Mouse (Mus musculus): ENCODE data around the gene Rftn2. TPM values are rescaled to one million over a fixed set of nuclear protein-coding genes. Genes with fewer than 3 reads are reported as not detected.

The Rftn2 gene
- polyA plus RNA-seq, 1 experiment = 0.85 TPM

GRCm38 (mm10) chr1:55161895-55162294, 64.7 kb downstream of the Rftn2 start:
- 90% methylated on average over 7 of the region's 7 CpGs for WGBS

GRCm38 (mm10) chr1:55160831-55161638, 65.5 kb downstream of the Rftn2 start:
- TF ChIP-seq CTCF (IDR thresholded peaks at IDR 0.05; ENCODE audit: extremely low read depth, insufficient read length, insufficient replicate concordance, low read depth, low read length) (no peak), POLR2A (IDR thresholded peaks at IDR 0.05; ENCODE audit: low read depth, low read length) (no peak)
- peaks cover 16% of the 10 kb centered on the region for H3K36me3 ChIP-seq (ENCODE audit: control insufficient read depth, insufficient read depth, low read length)
- H3K27ac ChIP-seq (ENCODE audit: insufficient read depth, low read depth, low read length) = no peak overlapping the region
- no peaks in the 10 kb centered on the region for H3K27me3 ChIP-seq (ENCODE audit: control insufficient read depth, insufficient read depth, low read length)
- no peaks in the 10 kb centered on the region for H3K4me1 ChIP-seq (ENCODE audit: control insufficient read depth, insufficient read depth, insufficient read length, low read length)
- no peak overlapping the region for H3K4me3 ChIP-seq (ENCODE audit: low read depth, low read length)
- 93% methylated on average over 17 of the region's 17 CpGs for WGBS

More at GRCm38 (mm10) chr1:55161895-55162294, 64.7 kb downstream of the Rftn2 start:
- peaks cover 8% of the 10 kb centered on the region for H3K36me3 ChIP-seq (ENCODE audit: control insufficient read depth, insufficient read depth, low read length)
- H3K4me1 ChIP-seq (ENCODE audit: control insufficient read depth, insufficient read depth, insufficient read length, low read length) = no peaks in the 10 kb centered on the region
- no peaks in the 10 kb centered on the region for H3K27me3 ChIP-seq (ENCODE audit: control insufficient read depth, insufficient read depth, low read length)
- H3K27ac ChIP-seq (ENCODE audit: insufficient read depth, low read depth, low read length) = no peak overlapping the region
- no peak overlapping the region for H3K4me3 ChIP-seq (ENCODE audit: low read depth, low read length)
- TF ChIP-seq POLR2A (IDR thresholded peaks at IDR 0.05; ENCODE audit: low read depth, low read length) (no peak), CTCF (IDR thresholded peaks at IDR 0.05; ENCODE audit: extremely low read depth, insufficient read length, insufficient replicate concordance, low read depth, low read length) (peak; percentile 36; the same call in 1 of the 2 replicates)

GRCm38 (mm10) chr1:55160218-55160617, 66.4 kb downstream of the Rftn2 start:
- Histone ChIP-seq H3K4me1 (ENCODE audit: control insufficient read depth, insufficient read depth, insufficient read length, low read length) (no peaks in the 10 kb centered on the region), H3K36me3 (ENCODE audit: control insufficient read depth, insufficient read depth, low read length) (peaks cover 17% of the 10 kb centered on the region), H3K27me3 (ENCODE audit: control insufficient read depth, insufficient read depth, low read length) (no peaks in the 10 kb centered on the region), H3K4me3 (ENCODE audit: low read depth, low read length) (no peak overlapping the region), H3K27ac (ENCODE audit: insufficient read depth, low read depth, low read length) (no peak overlapping the region)
- WGBS = 96% methylated on average over 3 of the region's 3 CpGs
- TF ChIP-seq POLR2A (IDR thresholded peaks at IDR 0.05; ENCODE audit: low read depth, low read length) (no peak), CTCF (IDR thresholded peaks at IDR 0.05; ENCODE audit: extremely low read depth, insufficient read length, insufficient replicate concordance, low read depth, low read length) (no peak)

GRCm38 (mm10) chr1:55158821-55159220, 67.8 kb downstream of the Rftn2 start:
- peaks cover 17% of the 10 kb centered on the region for H3K36me3 ChIP-seq (ENCODE audit: control insufficient read depth, insufficient read depth, low read length)
- 94% methylated on average over 8 of the region's 8 CpGs for WGBS

GRCm38 (mm10) chr1:55158211-55158610, 68.4 kb downstream of the Rftn2 start:
- H3K27me3 ChIP-seq (ENCODE audit: control insufficient read depth, insufficient read depth, low read length) = no peaks in the 10 kb centered on the region

More at GRCm38 (mm10) chr1:55158821-55159220, 67.8 kb downstream of the Rftn2 start:
- H3K4me1 ChIP-seq (ENCODE audit: control insufficient read depth, insufficient read depth, insufficient read length, low read length) = no peaks in the 10 kb centered on the region
- H3K27ac ChIP-seq (ENCODE audit: insufficient read depth, low read depth, low read length) = no peak overlapping the region
- no peak overlapping the region for H3K4me3 ChIP-seq (ENCODE audit: low read depth, low read length)
- H3K27me3 ChIP-seq (ENCODE audit: control insufficient read depth, insufficient read depth, low read length) = no peaks in the 10 kb centered on the region
- TF ChIP-seq CTCF (IDR thresholded peaks at IDR 0.05; ENCODE audit: extremely low read depth, insufficient read length, insufficient replicate concordance, low read depth, low read length) (no peak), POLR2A (IDR thresholded peaks at IDR 0.05; ENCODE audit: low read depth, low read length) (no peak)

GRCm38 (mm10) chr1:55157329-55157728, 69.3 kb downstream of the Rftn2 start:
- Histone ChIP-seq H3K27ac (ENCODE audit: insufficient read depth, low read depth, low read length) (no peak overlapping the region), H3K4me3 (ENCODE audit: low read depth, low read length) (no peak overlapping the region), H3K4me1 (ENCODE audit: control insufficient read depth, insufficient read depth, insufficient read length, low read length) (no peaks in the 10 kb centered on the region), H3K27me3 (ENCODE audit: control insufficient read depth, insufficient read depth, low read length) (no peaks in the 10 kb centered on the region), H3K36me3 (ENCODE audit: control insufficient read depth, insufficient read depth, low read length) (peaks cover 21% of the 10 kb centered on the region)
- TF ChIP-seq CTCF (IDR thresholded peaks at IDR 0.05; ENCODE audit: extremely low read depth, insufficient read length, insufficient replicate concordance, low read depth, low read length) (no peak), POLR2A (IDR thresholded peaks at IDR 0.05; ENCODE audit: low read depth, low read length) (no peak)
- WGBS = 97% methylated on average over 4 of the region's 4 CpGs

More at GRCm38 (mm10) chr1:55158211-55158610, 68.4 kb downstream of the Rftn2 start:
- peaks cover 19% of the 10 kb centered on the region for H3K36me3 ChIP-seq (ENCODE audit: control insufficient read depth, insufficient read depth, low read length)
- no peak overlapping the region for H3K27ac ChIP-seq (ENCODE audit: insufficient read depth, low read depth, low read length)
- no peak for TF ChIP-seq CTCF (IDR thresholded peaks at IDR 0.05; ENCODE audit: extremely low read depth, insufficient read length, insufficient replicate concordance, low read depth, low read length)
- TF ChIP-seq POLR2A (IDR thresholded peaks at IDR 0.05; ENCODE audit: low read depth, low read length) = no peak
- 92% methylated on average over 3 of the region's 3 CpGs for WGBS
- H3K4me3 ChIP-seq (ENCODE audit: low read depth, low read length) = no peak overlapping the region
- no peaks in the 10 kb centered on the region for H3K4me1 ChIP-seq (ENCODE audit: control insufficient read depth, insufficient read depth, insufficient read length, low read length)

- H3K27ac ChIP-seq (ENCODE audit: insufficient read depth, low read depth, low read length) = no peak overlapping the region
- TF ChIP-seq CTCF (IDR thresholded peaks at IDR 0.05; ENCODE audit: extremely low read depth, insufficient read length, insufficient replicate concordance, low read depth, low read length) = no peak
- TF ChIP-seq POLR2A (IDR thresholded peaks at IDR 0.05; ENCODE audit: low read depth, low read length) = no peak
- H3K36me3 ChIP-seq (ENCODE audit: control insufficient read depth, insufficient read depth, low read length) = peaks cover 38% of the 10 kb centered on the region
- no peaks in the 10 kb centered on the region for H3K27me3 ChIP-seq (ENCODE audit: control insufficient read depth, insufficient read depth, low read length)
- no peak overlapping the region for H3K4me3 ChIP-seq (ENCODE audit: low read depth, low read length)
- H3K4me1 ChIP-seq (ENCODE audit: control insufficient read depth, insufficient read depth, insufficient read length, low read length) = no peaks in the 10 kb centered on the region
- 74% methylated on average over 7 of the region's 7 CpGs for WGBS
Measured at GRCm38 (mm10) chr1:55145556-55145955, 81.0 kb downstream of the Rftn2 start.
